In genomic region chr4:141565325-141565724, GRCm38 (mm10) we compare ENCODE assay signal across 14 mouse cellular contexts. TPM values are rescaled to one million over a fixed set of nuclear protein-coding genes. Genes with fewer than 3 reads are reported as not detected.
A peak's percentile ranks its signal among the peaks of the same experiment; 100 is the strongest.
DNase-seq lines count a peak whose midpoint lies in the region; ATAC-seq lines count a peak whose summit lies in the region.
"Had no signal": no experiment of that assay in that cellular context is flagged by ENCODE, and none has a peak within 500 bp of the region (broad histone marks: within the 10 kb centered on the region; RNA-seq: fewer than 3 reads in every experiment).

No protein-coding gene starts in this region.

- DNase-seq in adrenal gland, adult 2 months, result peak; percentile 66
- no peak for DNase-seq in adrenal gland, adult 18-20 months (ENCODE audit: low spot score in 2 of 2)
- DNase-seq in kidney, adult 9 months, result no peak
- peak; percentile 100 for DNase-seq in R1 (ENCODE audit: low read depth, low spot score)
- no peak for DNase-seq in MN1 (ENCODE audit: low spot score)
- no peak for DNase-seq in cerebellum, adult 8-10 months
- DNase-seq: cerebellum, adult 9-11 months; heart, postnatal 4 days had no signal

- no peaks in the 10 kb centered on the region for H3K9me3 ChIP-seq in kidney, embryonic 14.5 days (ENCODE audit: control insufficient read depth, low read length)
- H3K9me3 ChIP-seq in kidney, embryonic 16.5 days (ENCODE audit: low read length), result no peaks in the 10 kb centered on the region
- H3K9me3 ChIP-seq: forebrain, embryonic 13.5 days; liver, embryonic 15.5 days; midbrain, embryonic 15.5 days had no signal

- no peaks in the 10 kb centered on the region for H3K4me1 ChIP-seq in kidney, embryonic 14.5 days (ENCODE audit: control insufficient read depth, insufficient read depth, low read length)
- H3K4me1 ChIP-seq in kidney, embryonic 16.5 days (ENCODE audit: insufficient read depth, low read length), result peaks cover 8% of the 10 kb centered on the region
- H3K4me1 ChIP-seq: forebrain, embryonic 13.5 days; midbrain, embryonic 15.5 days had no signal

- no peaks in the 10 kb centered on the region for H3K36me3 ChIP-seq in kidney, embryonic 14.5 days (ENCODE audit: control insufficient read depth, insufficient read depth, low read length)
- no peaks in the 10 kb centered on the region for H3K36me3 ChIP-seq in kidney, embryonic 16.5 days (ENCODE audit: insufficient read depth, low read length)
- H3K36me3 ChIP-seq: liver, embryonic 15.5 days; midbrain, embryonic 15.5 days had no signal

- H3K27ac ChIP-seq in kidney, embryonic 14.5 days (ENCODE audit: low read depth, low read length), result peak overlapping the region; percentile 49; the same call in 1 of the 2 replicates
- peak overlapping the region; percentile 77 for H3K27ac ChIP-seq in kidney, embryonic 16.5 days (ENCODE audit: low read length)
- H3K27ac ChIP-seq: forebrain, embryonic 13.5 days; liver, embryonic 15.5 days; midbrain, embryonic 15.5 days had no signal

- no peak overlapping the region for H3K9ac ChIP-seq in kidney, embryonic 14.5 days (ENCODE audit: low read depth, low read length)
- no peak overlapping the region for H3K9ac ChIP-seq in kidney, embryonic 16.5 days (replicated peaks; ENCODE audit: low read length)
- H3K9ac ChIP-seq: forebrain, embryonic 13.5 days; liver, embryonic 15.5 days; midbrain, embryonic 15.5 days had no signal

- H3K4me3 ChIP-seq in kidney, embryonic 14.5 days (ENCODE audit: low read length), result no peak overlapping the region
- H3K4me3 ChIP-seq in kidney, embryonic 16.5 days (ENCODE audit: low read length), result no peak overlapping the region
- H3K4me3 ChIP-seq: forebrain, embryonic 13.5 days; liver, embryonic 15.5 days; midbrain, embryonic 15.5 days had no signal

- 66% methylated on average over 7 of the region's 7 CpGs for WGBS in kidney, embryonic 14.5 days
- 54% methylated on average over 7 of the region's 7 CpGs for WGBS in kidney, embryonic 16.5 days

- H3K27me3 ChIP-seq in kidney, embryonic 14.5 days (ENCODE audit: control insufficient read depth, insufficient read depth, low read length), result no peaks in the 10 kb centered on the region
- no peaks in the 10 kb centered on the region for H3K27me3 ChIP-seq in kidney, embryonic 16.5 days (ENCODE audit: insufficient read depth, low read length)
- H3K27me3 ChIP-seq: forebrain, embryonic 13.5 days; liver, embryonic 15.5 days; midbrain, embryonic 15.5 days had no signal

- no peak for ATAC-seq in kidney, embryonic 14.5 days (ENCODE audit: low FRiP score, low TSS enrichment)
- no peak for ATAC-seq in kidney, embryonic 16.5 days (ENCODE audit: low FRiP score, low TSS enrichment)
- ATAC-seq: forebrain, embryonic 13.5 days; midbrain, embryonic 15.5 days had no signal

- H3K4me2 ChIP-seq in kidney, embryonic 14.5 days (replicated peaks; ENCODE audit: low read depth, low read length), result no peak overlapping the region
- no peak overlapping the region for H3K4me2 ChIP-seq in kidney, embryonic 16.5 days (replicated peaks; ENCODE audit: low read depth, low read length)
- H3K4me2 ChIP-seq: forebrain, embryonic 13.5 days; liver, embryonic 15.5 days; midbrain, embryonic 15.5 days had no signal

RNA-seq across cellular contexts. Expression of gene Spen, which starts 26.9 kb away (rescaled TPM):
- 10 to 100 TPM; 37.8 to 55.3 TPM for total RNA-seq in adrenal gland, adult 2 months (2021)
- polyA plus RNA-seq in adrenal gland, adult 2 months (2012; rRNA removed), result 63.9 and 76.4 TPM in 2 replicates
- total RNA-seq in adrenal gland, adult 18-20 months (2021), result 10 to 100 TPM; 49.4 to 53.7 TPM
- polyA plus RNA-seq in kidney, embryonic 14.5 days (2014; fragmentation: Nextera tagmentation; extraction: Ambion mirVana), result 13.1 and 19.3 TPM in 2 replicates
- 9.3 and 10.5 TPM in 2 replicates for polyA plus RNA-seq in kidney, embryonic 16.5 days (2015; fragmentation: Nextera tagmentation; extraction: Ambion mirVana)

RNA-seq across cellular contexts. Expression of gene Fblim1, which starts 40.6 kb away (rescaled TPM):
- total RNA-seq in adrenal gland, adult 2 months (2021), result 10 to 100 TPM in 1 of 2 experiments, 1 to 10 TPM in 1; 9.0 to 23.0 TPM
- polyA plus RNA-seq in adrenal gland, adult 2 months (2012; rRNA removed), result 10.4 and 12.8 TPM in 2 replicates
- 10 to 100 TPM in 1 of 2 experiments, 1 to 10 TPM in 1; 6.8 to 13.0 TPM for total RNA-seq in adrenal gland, adult 18-20 months (2021)
- polyA plus RNA-seq in kidney, embryonic 14.5 days (2014; fragmentation: Nextera tagmentation; extraction: Ambion mirVana), result 49.4 and 71.3 TPM in 2 replicates
- 76.4 and 85.2 TPM in 2 replicates for polyA plus RNA-seq in kidney, embryonic 16.5 days (2015; fragmentation: Nextera tagmentation; extraction: Ambion mirVana)

RNA-seq across cellular contexts. Expression of gene Tmem82, which starts 53.1 kb away (rescaled TPM):
- 1 to 10 TPM in 1 of 2 experiments, under 1 TPM in 1; 0.93 to 1.6 TPM for total RNA-seq in adrenal gland, adult 2 months (2021)
- 2.8 TPM in 2 replicates for polyA plus RNA-seq in adrenal gland, adult 2 months (2012; rRNA removed)
- total RNA-seq in adrenal gland, adult 18-20 months (2021), result 1 to 10 TPM; 1.1 to 2.8 TPM
- 0.86 and 1.2 TPM in 2 replicates for polyA plus RNA-seq in kidney, embryonic 14.5 days (2014; fragmentation: Nextera tagmentation; extraction: Ambion mirVana)
- polyA plus RNA-seq in kidney, embryonic 16.5 days (2015; fragmentation: Nextera tagmentation; extraction: Ambion mirVana), result 4.3 and 5.4 TPM in 2 replicates

RNA-seq across cellular contexts. Expression of gene Slc25a34, which starts 58.3 kb away (rescaled TPM):
- 10 to 100 TPM in 1 of 2 experiments, 1 to 10 TPM in 1; 9.2 to 14.2 TPM for total RNA-seq in adrenal gland, adult 2 months (2021)
- 4.3 and 5.7 TPM in 2 replicates for polyA plus RNA-seq in adrenal gland, adult 2 months (2012; rRNA removed)
- total RNA-seq in adrenal gland, adult 18-20 months (2021), result 10 to 100 TPM in 1 of 2 experiments, 1 to 10 TPM in 1; 3.5 to 10.3 TPM
- polyA plus RNA-seq in kidney, embryonic 14.5 days (2014; fragmentation: Nextera tagmentation; extraction: Ambion mirVana), result 0.07 TPM in 1 of 2 replicates, not detected in the other
- polyA plus RNA-seq in kidney, embryonic 16.5 days (2015; fragmentation: Nextera tagmentation; extraction: Ambion mirVana), result 0.54 and 0.69 TPM in 2 replicates
- polyA plus RNA-seq: stomach, embryonic 14.5 days had no signal

Comparison
In these comparisons a context has a peak if more than half of its experiments do, and no peak if none do; other contexts are left out.
1. DNase-seq: peak in adrenal gland, adult 2 months (single experiment) and R1 (single experiment); none in adrenal gland, adult 18-20 months (0 of 2), kidney, adult 9 months (single experiment), MN1 (single experiment) and cerebellum, adult 8-10 months (single experiment).